Mouse (Mus musculus) megakaryocyte, adult 5-6 weeks (primary cell): ENCODE results near the gene Kcng1. TPM values are rescaled to one million over a fixed set of nuclear protein-coding genes. Genes with fewer than 3 reads are reported as not detected.

ENCODE experiments used
- ATAC-seq: 2 replicates; pipeline ENCODE4 v1.8.0; 2016; ENCODE audit warnings: mild to moderate bottlenecking, inconsistent platforms; ENCODE audit not compliant: poor library complexity, severe bottlenecking
- total RNA-seq, 2 experiments: library from RNA; stranded (forward) in 1 of 2; stranded (reverse) in 1 of 2; fragments of 153-499, 151-499 nt in 1 of 2; fragments of 221-1000, 200-1000 nt in 1 of 2; gene quantifications; 2 replicates each; pipeline versions ENCODE4 v1.2.3 to v1.2.4; 2015 to 2017

Gene Kcng1
- total RNA-seq, 2 experiments from 2014 or later = 0.69 TPM; not detected in 1

- ATAC-seq = no peak
Observed at GRCm38 (mm10) chr2:168223326-168223725, 58.2 kb downstream of the Kcng1 start.

- ATAC-seq = no peak
Observed at GRCm38 (mm10) chr2:168213788-168214397, 67.6 kb downstream of the Kcng1 start.

Other genes starting within 250 kb of the Kcng1 start
- gene Pard6b, start 200.7 kb downstream of the Kcng1 start, total RNA-seq (2015) = 0.30 TPM in 1 of 2 replicates, not detected in the other
- 0.26 TPM in 1 of 2 replicates, not detected in the other for gene Pard6b, start 200.7 kb downstream of the Kcng1 start, total RNA-seq (2017)
- 17.2 and 21.8 TPM in 2 replicates for gene Adnp, start 74.6 kb downstream of the Kcng1 start, total RNA-seq (2015)
- 2.3 and 4.9 TPM in 2 replicates for gene Adnp, start 74.6 kb downstream of the Kcng1 start, total RNA-seq (2017)
- 36.1 and 47.1 TPM in 2 replicates for gene Gm20716, start 51.4 kb downstream of the Kcng1 start, total RNA-seq (2015)
- gene Gm20716, start 51.4 kb downstream of the Kcng1 start, total RNA-seq (2017) = 33.2 and 44.6 TPM in 2 replicates
- gene Dpm1, start 51.1 kb downstream of the Kcng1 start, total RNA-seq (2015) = 59.5 and 81.8 TPM in 2 replicates
- gene Dpm1, start 51.1 kb downstream of the Kcng1 start, total RNA-seq (2017) = 28.1 and 67.3 TPM in 2 replicates
- gene Mocs3, start 51.1 kb downstream of the Kcng1 start, total RNA-seq (2015) = 3.4 and 4.0 TPM in 2 replicates
- 1.7 and 2.1 TPM in 2 replicates for gene Mocs3, start 51.1 kb downstream of the Kcng1 start, total RNA-seq (2017)